13 mouse cellular contexts compared by ENCODE assay signal in the genomic region with DNA sequence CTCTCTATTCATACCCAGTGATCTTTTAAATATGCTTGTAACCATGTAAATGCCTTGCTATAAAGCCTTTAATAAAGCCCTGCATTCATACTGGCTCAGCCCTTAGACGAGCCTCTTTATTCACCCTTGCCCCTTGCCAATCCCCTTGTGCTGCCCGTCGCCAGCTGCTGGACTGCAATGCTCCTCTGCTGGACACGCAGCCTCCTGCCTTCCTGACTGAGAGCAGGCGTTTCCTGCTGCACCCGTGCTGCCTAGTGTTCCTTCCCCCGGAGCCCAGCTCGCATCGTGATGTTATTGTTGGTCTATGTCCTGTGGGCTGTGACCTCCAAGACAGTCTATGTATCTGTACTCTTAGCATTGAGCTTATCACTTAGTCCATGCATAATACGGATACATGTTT. TPM values are rescaled to one million over a fixed set of nuclear protein-coding genes. Genes with fewer than 3 reads are reported as not detected.
DNase-seq lines count a peak whose midpoint lies in the region; ATAC-seq lines count a peak whose summit lies in the region.
"Had no signal": no experiment of that assay in that cellular context is flagged by ENCODE, and none has a peak within 500 bp of the region (broad histone marks: within the 10 kb centered on the region; RNA-seq: fewer than 3 reads in every experiment).

No protein-coding gene starts in this region.

- H3K27me3 ChIP-seq in heart, embryonic 11.5 days (ENCODE audit: control insufficient read depth, insufficient read depth, low read length) = no peaks in the 10 kb centered on the region
- H3K27me3 ChIP-seq in kidney, embryonic 14.5 days (ENCODE audit: control insufficient read depth, insufficient read depth, low read length) = no peaks in the 10 kb centered on the region
- no peaks in the 10 kb centered on the region for H3K27me3 ChIP-seq in forebrain, embryonic 16.5 days (replicated peaks; ENCODE audit: control insufficient read depth, insufficient read depth, low read length)
- H3K27me3 ChIP-seq: limb, embryonic 13.5 days had no signal

- H3K9me3 ChIP-seq in heart, embryonic 11.5 days (replicated peaks; ENCODE audit: control insufficient read depth, low read length) = no peaks in the 10 kb centered on the region
- H3K9me3 ChIP-seq in kidney, embryonic 14.5 days (ENCODE audit: control insufficient read depth, low read length) = no peaks in the 10 kb centered on the region
- no peaks in the 10 kb centered on the region for H3K9me3 ChIP-seq in forebrain, embryonic 16.5 days (ENCODE audit: control insufficient read depth, low read length)
- H3K9me3 ChIP-seq: limb, embryonic 13.5 days had no signal

- no peak overlapping the region for H3K27ac ChIP-seq in heart, embryonic 11.5 days (ENCODE audit: low read depth, low read length)
- H3K27ac ChIP-seq in kidney, embryonic 14.5 days (ENCODE audit: low read depth, low read length) = no peak overlapping the region
- peak overlapping the region; percentile 44 for H3K27ac ChIP-seq in forebrain, embryonic 16.5 days (ENCODE audit: low read length)
- H3K27ac ChIP-seq: limb, embryonic 13.5 days; macrophage had no signal

- H3K4me2 ChIP-seq in heart, embryonic 11.5 days = no peak overlapping the region
- no peak overlapping the region for H3K4me2 ChIP-seq in kidney, embryonic 14.5 days (replicated peaks; ENCODE audit: low read depth, low read length)
- no peak overlapping the region for H3K4me2 ChIP-seq in forebrain, embryonic 16.5 days (ENCODE audit: low read length)
- H3K4me2 ChIP-seq: limb, embryonic 13.5 days had no signal

- no peak overlapping the region for H3K4me3 ChIP-seq in heart, embryonic 11.5 days (ENCODE audit: low read depth, low read length)
- no peak overlapping the region for H3K4me3 ChIP-seq in kidney, embryonic 14.5 days (ENCODE audit: low read length)
- no peak overlapping the region for H3K4me3 ChIP-seq in forebrain, embryonic 16.5 days (replicated peaks; ENCODE audit: low read length)
- H3K4me3 ChIP-seq: limb, embryonic 13.5 days had no signal

- no peak for DNase-seq in heart, adult 9 months (ENCODE audit: low spot score in 2 of 2)
- DNase-seq in kidney, postnatal 4 days = peak; percentile 20
- DNase-seq in lung, postnatal 36 days = peak; percentile 28
- DNase-seq in urinary bladder, postnatal 36 days (ENCODE audit: low spot score in 2 of 2) = no peak
- DNase-seq: cerebellum, adult 18-20 months; gastrocnemius, postnatal 10 days; layer of hippocampus, postnatal 36 days had no signal

- peaks cover 6% of the 10 kb centered on the region for H3K36me3 ChIP-seq in heart, embryonic 11.5 days (ENCODE audit: control insufficient read depth, insufficient read depth, low read length)
- peaks cover 38% of the 10 kb centered on the region for H3K36me3 ChIP-seq in kidney, embryonic 14.5 days (ENCODE audit: control insufficient read depth, insufficient read depth, low read length)
- 0 out of 2 replicates have a peak, but pooled peaks cover 8% of the 10 kb centered on the region for H3K36me3 ChIP-seq in forebrain, embryonic 16.5 days (ENCODE audit: control insufficient read depth, insufficient read depth)

- no peak overlapping the region for H3K9ac ChIP-seq in heart, embryonic 11.5 days (ENCODE audit: low read depth, low read length)
- no peak overlapping the region for H3K9ac ChIP-seq in kidney, embryonic 14.5 days (ENCODE audit: low read depth, low read length)
- no peak overlapping the region for H3K9ac ChIP-seq in forebrain, embryonic 16.5 days (replicated peaks; ENCODE audit: low read depth, low read length)
- H3K9ac ChIP-seq: limb, embryonic 13.5 days had no signal

- 0 out of 2 replicates have a peak, but pooled peaks cover 1% of the 10 kb centered on the region for H3K4me1 ChIP-seq in heart, embryonic 11.5 days (ENCODE audit: control insufficient read depth, insufficient read depth, low read length)
- no peaks in the 10 kb centered on the region for H3K4me1 ChIP-seq in kidney, embryonic 14.5 days (ENCODE audit: control insufficient read depth, insufficient read depth, low read length)
- H3K4me1 ChIP-seq in forebrain, embryonic 16.5 days (replicated peaks; ENCODE audit: control insufficient read depth, insufficient read depth, low read length) = peaks cover 4% of the 10 kb centered on the region

- WGBS in heart, embryonic 11.5 days (ENCODE audit: insufficient replicate concordance) = 78% methylated on average over 10 of the region's 10 CpGs
- WGBS in kidney, embryonic 14.5 days = 78% methylated on average over 10 of the region's 10 CpGs
- 39% methylated on average over 10 of the region's 10 CpGs for WGBS in forebrain, embryonic 16.5 days

- 0 out of 2 replicates have a peak, but pooled peaks have one; percentile 31 for ATAC-seq in heart, embryonic 11.5 days (replicated peaks; ENCODE audit: insufficient number of reproducible peaks, low FRiP score, low TSS enrichment)
- ATAC-seq in kidney, embryonic 14.5 days (ENCODE audit: low FRiP score, low TSS enrichment) = no peak
- ATAC-seq in forebrain, embryonic 16.5 days = peak; percentile 71
- no peak for ATAC-seq in megakaryocyte progenitor cell, adult 5-6 weeks (replicated peaks; ENCODE audit: poor library complexity)

RNA-seq across cellular contexts. Expression of a gene that starts 59.5 kb away (rescaled TPM):
- polyA plus RNA-seq in heart, embryonic 11.5 days (2014; fragmentation: Nextera tagmentation; extraction: Ambion mirVana) = 23.0 and 23.7 TPM in 2 replicates
- polyA plus RNA-seq in kidney, embryonic 14.5 days (2014; fragmentation: Nextera tagmentation; extraction: Ambion mirVana) = 28.6 and 40.8 TPM in 2 replicates
- polyA plus RNA-seq in forebrain, embryonic 16.5 days (2015; fragmentation: Nextera tagmentation; extraction: Ambion mirVana) = 25.6 and 26.1 TPM in 2 replicates
- total RNA-seq in megakaryocyte progenitor cell, adult 5-6 weeks (2015) = 25.6 and 45.4 TPM in 2 replicates
- total RNA-seq in megakaryocyte progenitor cell, adult 5-6 weeks (2017) = 35.9 and 48.0 TPM in 2 replicates

Comparison
In these comparisons a context has a peak if more than half of its experiments do, and no peak if none do; other contexts are left out.
1. ATAC-seq: peak in heart, embryonic 11.5 days (single experiment) and forebrain, embryonic 16.5 days (single experiment); none in kidney, embryonic 14.5 days (single experiment) and megakaryocyte progenitor cell, adult 5-6 weeks (single experiment).
2. DNase-seq: peak in kidney, postnatal 4 days (2 of 2) and lung, postnatal 36 days (single experiment); none in heart, adult 9 months (0 of 2) and urinary bladder, postnatal 36 days (0 of 2).